Mouse (Mus musculus) stomach, postnatal 0 days (tissue): ENCODE data around the gene Eml6. TPM values are rescaled to one million over a fixed set of nuclear protein-coding genes. Genes with fewer than 3 reads are reported as not detected.

Source experiments
- ATAC-seq: fragments of 200-750 bp; cut with Nextera tagmentation; 2 replicates; pipeline ENCODE4 v1.8.0; 2017; ENCODE audit not compliant: low FRiP score, low TSS enrichment
- DNase-seq: peaks from one replicate; pipeline ENCODE4 v3.0.0-alpha.2; 2016; ENCODE audit warnings: low spot score
- H3K27ac ChIP-seq: fragments of 300-500 bp; sonication (generic); replicated peaks from 2 replicates; pipeline ENCODE4 v1.5.1; 2014; ENCODE audit warnings: mild to moderate bottlenecking, control low read depth
- H3K27me3 ChIP-seq: fragments of 300-500 bp; sonication (generic); 2 replicates; pipeline ENCODE4 v1.6.1; 2014; ENCODE audit warnings: low read length; ENCODE audit not compliant: control insufficient read depth, insufficient read depth
- H3K36me3 ChIP-seq: fragments of 300-500 bp; sonication (generic); 2 replicates; pipeline ENCODE4 v1.6.1; 2014; ENCODE audit warnings: low read length, mixed read lengths; ENCODE audit not compliant: control insufficient read depth, insufficient read depth
- H3K4me1 ChIP-seq: fragments of 300-500 bp; sonication (generic); replicated peaks from 2 replicates; pipeline ENCODE4 v1.6.1; 2014; ENCODE audit warnings: antibody characterized with exemption; ENCODE audit not compliant: control insufficient read depth, insufficient read depth
- H3K4me2 ChIP-seq: fragments of 300-500 bp; sonication (generic); replicated peaks from 2 replicates; pipeline ENCODE4 v1.6.1; 2014; ENCODE audit warnings: low read depth, mild to moderate bottlenecking, control low read depth, moderate library complexity
- H3K4me3 ChIP-seq: fragments of 300-500 bp; sonication (generic); 2 replicates; pipeline ENCODE4 v1.5.1; 2014; ENCODE audit warnings: low read depth, low read length, control low read depth
- H3K9ac ChIP-seq: fragments of 300-500 bp; sonication (generic); 2 replicates; pipeline ENCODE4 v1.6.1; 2014; ENCODE audit warnings: mild to moderate bottlenecking, low read length, control low read depth, mixed read lengths
- H3K9me3 ChIP-seq: fragments of 300-500 bp; sonication (generic); 2 replicates; pipeline ENCODE4 v1.6.1; 2016; ENCODE audit warnings: low read length; ENCODE audit not compliant: control insufficient read depth
- CTCF ChIP-seq: IDR thresholded peaks from 2 replicates; pipeline ENCODE4 v1.5.1; 2016; ENCODE audit warnings: antibody characterized with exemption, low read depth, mild to moderate bottlenecking, moderate library complexity
- EP300 ChIP-seq: optimal IDR thresholded peaks from 2 replicates; pipeline ENCODE3; 2016; ENCODE audit warnings: antibody characterized with exemption
- WGBS: fragments of 180-500 bp; shearing (Covaris S2); extraction: QIAGEN DNeasy Blood & Tissue Kit; methylation state at CpG from one replicate; pipeline ENCODE4 v1.1.7; 2014; 5-methylcytosine and 5-hydroxymethylcytosine counted together
- polyA plus RNA-seq: library from polyadenylated mRNA; unstranded; fragments of >200 nt; fragmentation: Nextera tagmentation; extraction: Ambion mirVana; gene quantifications from 2 replicates; pipeline ENCODE4 v1.2.1, GENCODE M21; 2015

Eml6 gene
- polyA plus RNA-seq, 1 experiment from 2014 or later = 0.39 TPM

DNA sequence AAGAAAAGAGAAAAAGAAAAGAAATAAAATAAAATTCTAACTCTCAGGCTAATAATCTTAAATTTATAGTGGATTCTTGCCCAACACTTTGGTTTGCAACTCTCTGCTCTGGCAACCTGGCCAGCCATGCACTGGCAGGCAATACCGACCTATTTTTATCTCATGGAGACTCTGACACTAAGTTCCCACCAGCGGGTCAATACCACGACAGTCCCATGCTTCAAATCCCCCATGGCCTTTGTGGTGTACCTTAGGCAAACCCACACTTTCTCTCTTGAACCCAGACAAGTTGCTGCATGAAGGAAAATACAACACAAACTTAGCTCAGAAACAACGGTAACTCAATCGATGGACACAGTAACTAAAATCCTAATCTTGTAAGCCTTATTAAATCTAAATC lies 66.5 kb downstream of the Eml6 start:
- H3K4me3 ChIP-seq = no peak overlapping the region
- no peak overlapping the region for H3K4me2 ChIP-seq
- ATAC-seq (no peak), DNase-seq (no peak)
- no peak for TF ChIP-seq EP300
- no peak for TF ChIP-seq CTCF
- no peaks in the 10 kb centered on the region for H3K36me3 ChIP-seq
- H3K9me3 ChIP-seq = no peaks in the 10 kb centered on the region
- no peaks in the 10 kb centered on the region for H3K27me3 ChIP-seq
- H3K4me1 ChIP-seq = no peaks in the 10 kb centered on the region
- no peak overlapping the region for H3K9ac ChIP-seq
- 91% methylated on average over 5 of the region's 5 CpGs for whole genome bisulfite sequencing
- no peak overlapping the region for H3K27ac ChIP-seq

- Histone ChIP-seq H3K9ac (no peak overlapping the region), H3K27ac (no peak overlapping the region), H3K4me1 (no peaks in the 10 kb centered on the region), H3K9me3 (no peaks in the 10 kb centered on the region), H3K36me3 (no peaks in the 10 kb centered on the region), H3K4me2 (no peak overlapping the region), H3K27me3 (no peaks in the 10 kb centered on the region), H3K4me3 (no peak overlapping the region)
- 57% methylated on average over 3 of the region's 3 CpGs for WGBS
- no peak for TF ChIP-seq EP300
- no peak for TF ChIP-seq CTCF
- ATAC-seq = no peak
- DNase-seq = no peak
Observed at GRCm38 (mm10) chr11:29944661-29945060, 81.2 kb downstream of the Eml6 start.

GRCm38 (mm10) chr11:29924332-29924731 lies 101.5 kb downstream of the Eml6 start:
- Histone ChIP-seq H3K4me1 (no peaks in the 10 kb centered on the region), H3K9me3 (no peaks in the 10 kb centered on the region), H3K27me3 (no peaks in the 10 kb centered on the region), H3K4me3 (no peak overlapping the region), H3K36me3 (no peaks in the 10 kb centered on the region), H3K4me2 (no peak overlapping the region), H3K27ac (no peak overlapping the region), H3K9ac (no peak overlapping the region)
- WGBS = 82% methylated on average over 2 of the region's 2 CpGs
- no peak for DNase-seq
- no peak for ATAC-seq
- no peak for TF ChIP-seq CTCF

- TF ChIP-seq EP300 (no peak), CTCF (no peak)
Observed at GRCm38 (mm10) chr11:29923851-29924250, 102.0 kb downstream of the Eml6 start.

DNA sequence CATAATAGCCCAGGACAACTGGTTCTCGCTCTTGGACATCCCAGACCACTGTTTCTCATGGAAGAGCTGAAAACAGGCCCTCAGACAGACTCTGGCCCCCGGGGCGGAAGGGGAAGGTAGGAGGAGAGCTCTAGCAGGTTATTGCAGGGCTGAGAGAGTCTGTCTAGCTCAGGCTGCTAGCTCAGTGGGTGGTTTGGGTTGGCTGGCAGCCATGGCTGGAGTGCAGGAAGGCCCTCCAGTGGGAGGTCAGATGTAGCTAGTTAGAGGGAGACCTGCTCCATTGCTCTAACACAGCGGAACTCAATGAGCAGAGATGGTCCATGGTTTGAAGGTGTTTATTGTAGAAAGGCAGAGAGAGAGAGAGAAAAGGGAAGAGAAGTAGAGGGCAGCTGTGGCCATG lies 112.7 kb downstream of the Eml6 start:
- no peak overlapping the region for H3K9ac ChIP-seq
- DNase-seq (no peak), ATAC-seq (0 out of 2 replicates have a peak, but pooled peaks have one; percentile 32)
- no peaks in the 10 kb centered on the region for H3K4me1 ChIP-seq
- no peaks in the 10 kb centered on the region for H3K36me3 ChIP-seq
- no peaks in the 10 kb centered on the region for H3K9me3 ChIP-seq
- H3K4me3 ChIP-seq = no peak overlapping the region
- no peak overlapping the region for H3K4me2 ChIP-seq
- no peaks in the 10 kb centered on the region for H3K27me3 ChIP-seq
- no peak overlapping the region for H3K27ac ChIP-seq
- WGBS = 90% methylated on average over 4 of the region's 4 CpGs
- TF ChIP-seq EP300 = no peak
- no peak for TF ChIP-seq CTCF

More at GRCm38 (mm10) chr11:29923851-29924250, 102.0 kb downstream of the Eml6 start:
- no peaks in the 10 kb centered on the region for H3K9me3 ChIP-seq
- no peaks in the 10 kb centered on the region for H3K4me1 ChIP-seq
- no peak overlapping the region for H3K4me2 ChIP-seq
- no peak overlapping the region for H3K27ac ChIP-seq
- ATAC-seq (no peak), DNase-seq (no peak)
- H3K9ac ChIP-seq = no peak overlapping the region
- H3K4me3 ChIP-seq = no peak overlapping the region
- H3K27me3 ChIP-seq = no peaks in the 10 kb centered on the region
- no peaks in the 10 kb centered on the region for H3K36me3 ChIP-seq
- 64% methylated on average over 1 of the region's 1 CpGs for WGBS

DNA sequence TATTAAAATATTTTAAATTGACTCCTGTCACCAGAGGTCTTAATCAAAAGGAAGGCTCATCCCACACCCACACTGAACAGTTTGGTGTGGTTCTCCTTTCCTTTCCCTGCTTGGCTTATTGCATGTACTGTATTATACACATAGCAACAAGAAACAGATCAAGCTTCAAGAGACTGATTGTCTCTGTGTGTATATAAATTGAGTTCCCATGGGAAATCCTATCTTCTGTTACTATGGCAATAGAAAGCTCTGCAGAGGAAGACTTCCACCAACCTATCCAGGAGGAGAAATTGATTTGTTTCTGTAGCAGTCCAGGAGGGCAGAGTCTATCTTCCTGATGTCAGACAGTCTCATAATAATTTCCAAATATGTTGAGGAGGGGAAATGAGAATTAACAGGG lies 116.5 kb downstream of the Eml6 start:
- H3K4me3 ChIP-seq = no peak overlapping the region
- TF ChIP-seq EP300 = no peak
- no peak for TF ChIP-seq CTCF
- no peak overlapping the region for H3K4me2 ChIP-seq
- no peaks in the 10 kb centered on the region for H3K36me3 ChIP-seq
- no peak for ATAC-seq
- no peak for DNase-seq
- no peak overlapping the region for H3K9ac ChIP-seq
- no peaks in the 10 kb centered on the region for H3K27me3 ChIP-seq
- no peaks in the 10 kb centered on the region for H3K9me3 ChIP-seq
- no peak overlapping the region for H3K27ac ChIP-seq
- H3K4me1 ChIP-seq = no peaks in the 10 kb centered on the region
